Mouse (Mus musculus) bone marrow macrophage, adult 2 months (primary cell): ENCODE measurements around the gene Rnase12.

Experiments
- CTCF ChIP-seq: IDR thresholded peaks from 2 replicates; pipeline ENCODE4 v1.5.1; 2012; ENCODE audit warnings: low read depth, mild to moderate bottlenecking, low read length, moderate library complexity
- POLR2A ChIP-seq: IDR thresholded peaks from 2 replicates; pipeline ENCODE4 v1.6.1; 2012; ENCODE audit warnings: mild to moderate bottlenecking, low read depth, low read length, borderline replicate concordance

- TF ChIP-seq POLR2A: no peak
- no peak for TF ChIP-seq CTCF
Measured at GRCm38 (mm10) chr14:51090077-51090781, 32.8 kb upstream of the Rnase12 start.
